Mouse (Mus musculus) embryonic facial prominence, embryonic 13.5 days (tissue): ENCODE data around the gene Tmod1. TPM values are rescaled to one million over a fixed set of nuclear protein-coding genes. Genes with fewer than 3 reads are reported as not detected.
A peak's percentile ranks its signal among the peaks of the same experiment; 100 is the strongest.

ENCODE experiments used
- ATAC-seq: fragments of 200-750 bp; cut with Nextera tagmentation; 2 replicates; pipeline ENCODE4 v1.8.0; 2017; ENCODE audit warnings: low read depth; ENCODE audit not compliant: insufficient number of reproducible peaks, insufficient read depth, low FRiP score, low TSS enrichment
- H3K27ac ChIP-seq: fragments of 300-500 bp; sonication (generic); 2 replicates; pipeline ENCODE4 v1.5.1; 2015; ENCODE audit warnings: moderate library complexity, mild to moderate bottlenecking, inconsistent platforms
- H3K27me3 ChIP-seq: fragments of 300-500 bp; sonication (generic); 2 replicates; pipeline ENCODE4 v1.6.1; 2015; ENCODE audit warnings: mild to moderate bottlenecking, inconsistent platforms
- H3K36me3 ChIP-seq: fragments of 300-500 bp; sonication (generic); 2 replicates; pipeline ENCODE4 v1.6.1; 2015; ENCODE audit warnings: mild to moderate bottlenecking, inconsistent platforms
- H3K4me1 ChIP-seq: fragments of 300-500 bp; sonication (generic); 2 replicates; pipeline ENCODE4 v1.6.1; 2015; ENCODE audit warnings: inconsistent platforms
- H3K4me2 ChIP-seq: fragments of 300-500 bp; sonication (generic); 2 replicates; pipeline ENCODE4 v1.6.1; 2015; ENCODE audit warnings: moderate library complexity, mild to moderate bottlenecking, inconsistent platforms
- H3K4me3 ChIP-seq: fragments of 300-500 bp; sonication (generic); 2 replicates; pipeline ENCODE4 v1.5.1; 2015; ENCODE audit warnings: mild to moderate bottlenecking, inconsistent platforms
- H3K9ac ChIP-seq: fragments of 300-500 bp; sonication (generic); 2 replicates; pipeline ENCODE4 v1.6.1; 2015; ENCODE audit warnings: mild to moderate bottlenecking, inconsistent platforms
- H3K9me3 ChIP-seq: fragments of 300-500 bp; sonication (generic); 2 replicates; pipeline ENCODE4 v1.6.1; 2016; ENCODE audit warnings: inconsistent platforms
- WGBS: fragments of 180-500 bp; shearing (Covaris S2); methylation state at CpG from one replicate; pipeline ENCODE4 v1.1.7; 2015; ENCODE audit warnings: mixed read lengths; 5-methylcytosine and 5-hydroxymethylcytosine counted together
- polyA plus RNA-seq: library from polyadenylated mRNA; unstranded; fragments of >200 nt; fragmentation: Nextera tagmentation; extraction: Ambion mirVana; gene quantifications from 2 replicates; pipeline ENCODE4 v1.2.1, GENCODE M21; 2015

The Tmod1 gene
- polyA plus RNA-seq, result 2.4 and 3.2 TPM in 2 replicates

DNA sequence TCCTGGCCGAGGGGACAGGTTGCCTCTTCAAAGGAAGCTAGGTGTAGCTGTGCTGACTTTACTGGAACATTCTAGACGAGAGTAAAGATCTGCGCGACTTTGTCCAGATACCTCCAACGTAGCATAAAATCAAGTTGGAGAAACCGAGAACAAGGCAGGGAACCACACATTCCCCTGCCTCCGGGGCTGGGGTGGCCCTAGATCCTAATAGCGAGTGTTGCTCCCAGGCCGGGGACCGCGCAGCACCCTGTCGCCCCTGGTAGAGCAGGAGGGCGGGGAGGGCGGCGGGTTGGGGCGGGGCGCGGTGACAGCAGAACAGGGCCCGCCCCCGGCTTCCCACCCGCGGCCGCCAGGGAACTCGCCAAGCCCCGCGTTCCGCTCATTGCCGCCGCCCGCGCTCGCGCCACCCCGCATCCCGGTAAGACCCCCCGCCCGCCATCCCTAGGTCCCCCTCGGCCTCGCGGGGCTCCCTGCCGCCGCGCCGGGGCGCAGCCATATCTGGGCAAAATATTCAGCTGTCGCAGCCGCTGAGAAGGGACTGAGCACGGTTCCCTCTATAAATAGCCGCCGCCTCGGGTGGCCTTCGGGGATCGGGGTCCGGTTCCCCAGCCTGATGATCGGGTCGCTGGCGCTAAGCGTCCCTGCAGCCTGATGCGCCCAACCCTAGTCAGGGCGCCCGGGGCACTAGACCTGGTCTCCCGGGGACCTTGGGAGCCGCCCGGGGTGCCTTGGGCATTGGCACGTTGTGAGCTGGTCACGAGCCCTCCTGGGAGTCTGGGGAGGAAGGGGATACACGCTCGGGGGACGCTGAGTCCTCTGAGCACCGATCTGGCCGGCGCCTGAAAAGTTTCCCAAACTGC lies at the start of gene Tmod1:
Gene Tmod1 (plus strand): TSS at position 44 of the 860 bp plus-strand sequence.
- Histone ChIP-seq H3K4me2 (peak within 1 kb of the TSS; percentile 90), H3K27me3 (peaks cover 73% of the 10 kb centered on the region), H3K4me1 (peaks cover 20% of the 10 kb centered on the region), H3K36me3 (no peaks in the 10 kb centered on the region), H3K9ac (peak within 1 kb of the TSS; percentile 68), H3K9me3 (no peaks in the 10 kb centered on the region), H3K4me3 (peak within 1 kb of the TSS; percentile 57), H3K27ac (no peak within 1 kb of the TSS)
- WGBS, result under 1% methylated on average over 72 of the region's 72 CpGs
- ATAC-seq, result no peak

DNA sequence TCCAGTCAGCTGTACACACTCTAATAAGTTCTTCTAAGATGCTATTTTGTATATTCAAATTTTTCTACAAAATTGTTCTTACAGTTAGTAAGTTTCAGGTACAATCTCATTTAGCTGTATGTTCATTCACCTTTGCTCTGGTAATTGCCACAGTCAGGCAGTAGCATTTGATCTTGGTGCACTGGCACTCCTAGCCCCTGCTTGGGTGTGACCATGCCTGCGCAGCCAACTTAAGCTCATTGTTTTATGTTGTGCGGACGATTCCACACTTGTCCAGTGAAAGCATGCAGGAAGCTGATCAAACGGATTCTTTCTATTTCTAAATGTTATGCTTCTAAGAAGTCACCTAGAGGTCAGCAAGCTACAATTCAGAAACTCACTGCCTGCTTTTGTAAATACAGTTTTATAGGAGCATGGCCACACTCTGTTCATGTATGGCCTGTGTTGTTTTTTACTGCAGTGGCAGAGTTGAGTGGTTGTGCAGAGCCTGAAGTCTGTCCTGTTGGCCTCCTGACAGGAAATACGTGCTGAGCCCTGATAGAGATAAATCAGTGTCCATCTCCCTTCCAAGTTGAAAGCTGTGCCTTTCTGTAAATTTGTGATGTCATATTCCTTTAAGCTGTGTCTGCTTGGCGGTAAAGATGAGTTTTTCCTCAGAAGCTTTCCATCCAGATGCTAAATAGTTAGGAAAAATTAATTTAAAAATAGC lies 48.2 kb upstream of the Tmod1 start:
- H3K9ac ChIP-seq, result no peak overlapping the region
- no peak overlapping the region for H3K4me3 ChIP-seq
- WGBS, result 57% methylated on average over 6 of the region's 6 CpGs
- no peak overlapping the region for H3K4me2 ChIP-seq
- no peaks in the 10 kb centered on the region for H3K4me1 ChIP-seq
- no peaks in the 10 kb centered on the region for H3K36me3 ChIP-seq
- no peaks in the 10 kb centered on the region for H3K9me3 ChIP-seq
- H3K27ac ChIP-seq, result no peak overlapping the region
- no peaks in the 10 kb centered on the region for H3K27me3 ChIP-seq
- no peak for ATAC-seq

DNA sequence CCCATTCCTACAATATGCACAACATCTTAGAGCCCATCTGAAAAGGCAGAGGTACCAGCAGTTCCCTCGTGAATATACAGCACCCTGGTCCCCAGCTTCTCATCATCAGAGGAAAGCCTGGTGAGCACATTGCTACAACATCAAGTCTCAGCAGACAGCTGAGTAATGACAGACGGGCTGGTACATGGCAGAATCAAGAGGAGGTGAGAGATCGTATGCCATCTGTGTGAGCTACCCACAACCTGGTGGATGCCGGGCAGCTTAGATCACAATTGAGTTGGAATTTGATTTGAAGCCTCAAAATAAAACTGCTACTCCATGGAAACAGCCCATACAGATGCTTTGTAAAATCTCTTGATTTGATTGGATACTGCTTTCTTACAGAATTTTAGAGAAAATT lies 40.2 kb upstream of the Tmod1 start:
- ATAC-seq, result no peak

DNA sequence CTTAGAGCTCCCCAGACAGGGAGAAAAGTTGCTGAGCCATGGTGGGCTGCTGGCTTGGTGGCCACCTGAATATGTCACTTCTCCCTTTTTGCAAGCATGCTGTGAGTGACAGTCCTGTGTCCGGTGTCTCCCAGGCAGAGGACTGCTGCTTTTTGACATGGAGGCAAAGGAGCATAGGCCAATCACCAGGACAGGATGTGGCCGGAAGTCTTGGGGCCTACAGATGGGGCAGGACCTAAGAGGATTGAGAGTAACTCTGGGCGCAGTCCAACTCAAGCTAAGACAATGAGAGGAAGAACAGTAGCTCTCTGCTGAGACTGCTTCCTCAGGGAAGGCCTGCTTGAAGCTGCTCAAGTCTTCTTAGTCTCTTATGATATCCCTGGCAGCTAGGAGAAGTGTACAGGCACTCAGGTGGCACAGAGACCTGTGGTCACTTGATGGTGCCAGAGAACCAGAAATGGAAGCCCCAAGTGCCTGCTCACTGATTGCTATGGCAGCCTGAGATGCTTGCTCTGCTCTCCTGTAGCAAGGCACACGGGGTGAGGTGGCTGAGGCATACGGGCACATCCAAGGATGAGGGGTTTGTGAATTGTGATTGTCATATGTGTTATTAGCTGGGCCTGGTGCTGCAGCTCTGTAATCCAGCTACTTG lies 30.5 kb upstream of the Tmod1 start:
- no peaks in the 10 kb centered on the region for H3K9me3 ChIP-seq
- no peak overlapping the region for H3K9ac ChIP-seq
- no peak overlapping the region for H3K27ac ChIP-seq
- H3K27me3 ChIP-seq, result no peaks in the 10 kb centered on the region
- H3K36me3 ChIP-seq, result no peaks in the 10 kb centered on the region
- no peak overlapping the region for H3K4me3 ChIP-seq
- ATAC-seq, result no peak
- 78% methylated on average over 5 of the region's 5 CpGs for WGBS
- 0 out of 2 replicates have a peak, but pooled peaks cover 4% of the 10 kb centered on the region for H3K4me1 ChIP-seq
- no peak overlapping the region for H3K4me2 ChIP-seq

More for the DNA sequence above, 40.2 kb upstream of the Tmod1 start:
- Histone ChIP-seq H3K4me3 (no peak overlapping the region), H3K9ac (no peak overlapping the region), H3K4me2 (no peak overlapping the region), H3K9me3 (no peaks in the 10 kb centered on the region), H3K36me3 (no peaks in the 10 kb centered on the region), H3K27me3 (no peaks in the 10 kb centered on the region), H3K27ac (no peak overlapping the region), H3K4me1 (no peaks in the 10 kb centered on the region)
- WGBS, result 72% methylated on average over 4 of the region's 4 CpGs

DNA sequence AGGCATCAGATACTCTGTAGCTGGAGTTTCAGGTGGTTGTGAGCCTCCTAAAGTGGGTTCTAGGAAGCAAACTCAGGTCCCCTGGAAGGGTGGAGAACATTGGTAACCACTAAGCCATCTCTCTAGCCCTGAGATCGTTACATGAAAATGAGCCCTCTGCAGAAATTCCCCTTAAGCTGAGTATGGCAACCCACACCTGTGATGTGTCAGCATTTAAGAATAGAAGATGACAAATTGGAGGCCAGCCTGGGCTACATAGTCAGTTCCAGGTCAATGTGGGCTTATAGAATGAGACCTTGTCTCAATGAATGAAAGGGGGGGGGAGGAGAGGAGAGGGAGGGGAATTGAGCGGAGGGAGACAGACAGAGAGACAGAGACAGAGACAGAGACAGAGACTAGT lies 27.0 kb upstream of the Tmod1 start:
- H3K36me3 ChIP-seq, result no peaks in the 10 kb centered on the region
- 79% methylated on average over 2 of the region's 2 CpGs for WGBS
- no peaks in the 10 kb centered on the region for H3K27me3 ChIP-seq
- H3K4me2 ChIP-seq, result no peak overlapping the region
- no peak overlapping the region for H3K4me3 ChIP-seq
- H3K9ac ChIP-seq, result no peak overlapping the region
- H3K4me1 ChIP-seq, result 0 out of 2 replicates have a peak, but pooled peaks cover 4% of the 10 kb centered on the region
- no peak overlapping the region for H3K27ac ChIP-seq
- H3K9me3 ChIP-seq, result no peaks in the 10 kb centered on the region
- no peak for ATAC-seq

DNA sequence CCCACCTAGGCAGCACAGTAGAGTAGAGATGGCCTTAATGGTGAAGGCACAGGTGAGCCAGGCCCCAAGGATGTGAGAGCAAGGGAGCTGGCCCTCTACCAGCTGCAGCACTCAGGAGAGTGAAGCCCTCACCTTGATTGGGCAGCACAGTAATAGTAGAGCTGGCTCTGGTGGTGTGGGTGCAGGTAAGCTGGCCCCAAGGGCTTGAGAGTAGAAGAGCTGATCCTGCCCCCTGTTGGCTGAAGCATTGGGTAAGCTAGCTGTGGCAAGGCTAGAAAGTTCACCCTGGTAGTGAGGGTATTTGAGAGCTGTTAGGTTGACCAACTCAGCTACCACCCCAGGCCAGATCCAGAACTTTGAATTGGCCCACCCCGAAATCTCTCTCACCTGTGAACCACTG lies 23.1 kb upstream of the Tmod1 start:
- Histone ChIP-seq H3K4me3 (no peak overlapping the region), H3K4me2 (no peak overlapping the region), H3K9ac (no peak overlapping the region), H3K4me1 (no peaks in the 10 kb centered on the region), H3K27ac (no peak overlapping the region), H3K27me3 (no peaks in the 10 kb centered on the region), H3K9me3 (no peaks in the 10 kb centered on the region), H3K36me3 (no peaks in the 10 kb centered on the region)
- ATAC-seq, result no peak
- WGBS, result 83% methylated on average over 1 of the region's 1 CpGs

DNA sequence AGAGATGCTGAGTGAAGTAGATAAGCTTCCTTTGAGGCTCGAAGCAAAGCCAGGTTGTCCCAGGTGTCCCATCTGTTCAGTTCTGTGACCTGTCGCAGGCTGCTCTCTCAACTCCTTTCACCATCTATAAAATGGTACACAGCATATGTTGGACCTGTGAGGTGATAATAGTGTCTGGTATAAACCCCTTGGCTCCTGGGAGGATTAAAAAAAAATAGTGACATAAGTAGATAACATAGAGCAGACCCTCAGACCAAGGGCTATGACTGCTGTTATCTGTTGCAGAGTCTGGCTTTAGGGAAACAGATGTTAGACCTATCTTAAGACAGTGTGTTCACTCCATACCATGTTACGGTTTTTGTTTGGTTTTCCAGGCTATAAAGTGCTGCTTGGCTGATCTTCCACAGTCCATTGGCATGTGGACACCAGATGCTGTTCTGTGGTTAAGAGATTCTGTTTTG lies 15.7 kb upstream of the Tmod1 start:
- no peak overlapping the region for H3K4me3 ChIP-seq
- H3K27me3 ChIP-seq, result no peaks in the 10 kb centered on the region
- no peak overlapping the region for H3K27ac ChIP-seq
- ATAC-seq, result no peak
- peaks cover 12% of the 10 kb centered on the region for H3K4me1 ChIP-seq
- no peak overlapping the region for H3K9ac ChIP-seq
- H3K36me3 ChIP-seq, result no peaks in the 10 kb centered on the region
- 61% methylated on average over 3 of the region's 3 CpGs for WGBS
- no peak overlapping the region for H3K4me2 ChIP-seq
- H3K9me3 ChIP-seq, result no peaks in the 10 kb centered on the region

DNA sequence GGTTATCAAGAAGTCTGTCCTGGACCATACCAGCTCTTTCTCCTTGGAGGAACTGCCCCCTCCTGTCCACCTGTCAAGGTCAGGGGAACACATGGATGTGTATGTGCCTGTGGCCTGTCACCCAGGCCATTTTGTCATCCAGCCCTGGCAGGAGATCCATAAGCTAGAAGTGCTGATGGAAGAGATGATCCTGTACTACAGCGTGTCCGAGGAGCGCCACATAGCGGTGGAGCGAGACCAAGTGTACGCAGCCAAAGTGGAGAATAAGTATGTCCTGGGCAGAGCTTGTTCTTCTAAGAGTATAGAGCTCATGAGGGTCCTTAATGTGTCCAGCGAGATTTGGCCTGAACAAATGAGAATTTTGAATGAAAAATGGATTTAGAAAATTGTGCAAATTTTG lies 12.8 kb upstream of the Tmod1 start:
- no peak for ATAC-seq
- no peaks in the 10 kb centered on the region for H3K27me3 ChIP-seq
- WGBS, result 56% methylated on average over 7 of the region's 7 CpGs
- no peak overlapping the region for H3K9ac ChIP-seq
- H3K4me3 ChIP-seq, result no peak overlapping the region
- H3K27ac ChIP-seq, result no peak overlapping the region
- peaks cover 12% of the 10 kb centered on the region for H3K4me1 ChIP-seq
- no peak overlapping the region for H3K4me2 ChIP-seq
- no peaks in the 10 kb centered on the region for H3K9me3 ChIP-seq
- H3K36me3 ChIP-seq, result no peaks in the 10 kb centered on the region

DNA sequence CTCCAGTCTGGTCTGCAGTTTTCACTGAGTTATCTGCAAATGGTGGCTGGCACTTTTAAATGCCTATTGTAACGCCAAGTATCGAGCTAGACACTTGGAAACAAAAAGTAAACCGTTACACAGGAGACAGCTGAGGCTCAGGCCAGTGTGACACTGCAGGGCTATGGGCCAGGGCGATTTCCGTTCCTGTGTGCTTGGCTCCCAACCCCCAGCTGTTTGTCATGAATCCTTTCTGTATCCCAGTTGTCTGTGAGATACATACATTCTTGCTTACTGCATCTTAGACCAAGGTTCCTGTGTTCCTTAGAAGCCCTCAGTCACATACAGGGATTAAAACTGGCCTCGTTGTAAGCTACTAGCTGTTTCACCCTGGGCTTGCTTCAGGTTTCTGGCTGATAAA lies 10.5 kb upstream of the Tmod1 start:
- WGBS, result 75% methylated on average over 6 of the region's 6 CpGs
- no peak overlapping the region for H3K9ac ChIP-seq
- H3K4me3 ChIP-seq, result no peak overlapping the region
- ATAC-seq, result no peak
- H3K9me3 ChIP-seq, result no peaks in the 10 kb centered on the region
- H3K4me2 ChIP-seq, result no peak overlapping the region
- H3K27me3 ChIP-seq, result no peaks in the 10 kb centered on the region; the same call in 1 of the 2 replicates
- H3K27ac ChIP-seq, result no peak overlapping the region
- no peaks in the 10 kb centered on the region for H3K36me3 ChIP-seq
- peaks cover 1% of the 10 kb centered on the region; the same call in 1 of the 2 replicates for H3K4me1 ChIP-seq

DNA sequence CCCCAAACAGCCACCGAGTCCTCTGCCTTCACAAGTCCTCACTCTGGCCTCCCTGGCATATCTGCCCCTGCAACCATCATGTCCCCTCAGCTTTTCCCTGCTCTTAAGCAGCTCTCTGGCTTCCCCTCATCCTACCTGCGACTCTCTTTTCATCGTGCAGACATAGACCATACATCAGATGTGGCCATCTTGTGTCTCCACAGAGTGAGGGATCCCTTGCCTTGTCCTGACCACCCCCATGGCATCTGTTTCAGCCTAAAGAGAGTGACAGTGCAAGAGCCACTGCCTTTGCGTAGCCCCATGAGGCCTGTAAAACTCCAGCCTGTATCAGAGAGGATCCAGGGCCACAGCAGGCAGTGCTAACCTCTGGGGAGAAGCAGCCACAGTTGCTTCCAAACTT lies 10.0 kb upstream of the Tmod1 start:
- H3K4me3 ChIP-seq, result no peak overlapping the region
- H3K36me3 ChIP-seq, result no peaks in the 10 kb centered on the region
- no peak overlapping the region for H3K4me2 ChIP-seq
- H3K4me1 ChIP-seq, result no peaks in the 10 kb centered on the region
- H3K9me3 ChIP-seq, result no peaks in the 10 kb centered on the region
- H3K9ac ChIP-seq, result no peak overlapping the region
- no peak overlapping the region for H3K27ac ChIP-seq
- 87% methylated on average over 4 of the region's 4 CpGs for WGBS
- ATAC-seq, result no peak
- no peaks in the 10 kb centered on the region; the same call in 1 of the 2 replicates for H3K27me3 ChIP-seq

DNA sequence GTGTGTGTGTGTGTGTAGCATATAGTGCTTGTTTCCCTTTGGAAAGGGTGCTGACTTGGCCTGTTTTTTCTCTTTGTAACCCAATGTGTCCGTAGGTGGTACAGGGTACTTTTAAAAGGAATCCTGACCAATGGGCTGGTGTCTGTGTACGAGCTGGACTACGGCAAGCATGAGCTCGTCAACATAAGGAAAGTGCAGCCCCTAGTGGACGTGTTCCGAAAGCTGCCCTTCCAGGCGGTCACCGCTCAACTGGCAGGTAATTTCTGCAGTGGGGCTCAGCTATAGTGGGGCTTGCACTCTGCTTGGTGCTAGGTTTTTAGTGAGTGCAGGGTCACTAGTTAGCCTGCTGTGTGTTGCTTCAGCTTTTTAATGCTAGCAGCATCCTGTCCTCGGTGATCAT lies 9.2 kb upstream of the Tmod1 start:
- ATAC-seq, result no peak
- no peaks in the 10 kb centered on the region; the same call in 1 of the 2 replicates for H3K27me3 ChIP-seq
- no peak overlapping the region for H3K27ac ChIP-seq
- H3K9ac ChIP-seq, result no peak overlapping the region
- H3K9me3 ChIP-seq, result no peaks in the 10 kb centered on the region
- no peak overlapping the region for H3K4me2 ChIP-seq
- 42% methylated on average over 9 of the region's 9 CpGs for WGBS
- H3K4me3 ChIP-seq, result no peak overlapping the region
- no peaks in the 10 kb centered on the region for H3K36me3 ChIP-seq
- no peaks in the 10 kb centered on the region for H3K4me1 ChIP-seq
